Mouse (Mus musculus): Measurements from ENCODE around the gene 1700016D06Rik. TPM values are rescaled to one million over a fixed set of nuclear protein-coding genes. Genes with fewer than 3 reads are reported as not detected.

1700016D06Rik gene
- polyA plus RNA-seq, 2 experiments = not detected

- WGBS (ENCODE audit: insufficient replicate concordance) = 41% methylated on average over 3 of the region's 3 CpGs
Measured at GRCm38 (mm10) chr8:11696176-11696575, 4.7 kb downstream of the 1700016D06Rik start.

GRCm38 (mm10) chr8:11693972-11694371 is 6.9 kb downstream of the 1700016D06Rik start:
- Histone ChIP-seq H3K27ac (no peak overlapping the region), H3K27me3 (ENCODE audit: control insufficient read depth, insufficient read depth, low read length) (no peaks in the 10 kb centered on the region), H3K36me3 (replicated peaks; ENCODE audit: control insufficient read depth, insufficient read depth, low read depth) (no peaks in the 10 kb centered on the region), H3K9me3 (ENCODE audit: control insufficient read depth, low read length) (no peaks in the 10 kb centered on the region), H3K4me3 (ENCODE audit: insufficient read depth in 1 of 2, low read depth in 2 of 2, low read length in 2 of 2) (no peak overlapping the region), H3K4me1 (replicated peaks; ENCODE audit: control insufficient read depth in 2 of 2, insufficient read depth in 2 of 2, low read length in 1 of 2) (no peaks in the 10 kb centered on the region), H3K4me2 (ENCODE audit: low read depth) (no peak overlapping the region), H3K9ac (replicated peaks) (no peak overlapping the region)
- TF ChIP-seq CTCF (IDR thresholded peaks at IDR 0.05; ENCODE audit: low read depth) = no peak
- no peak for TF ChIP-seq EP300 (IDR thresholded peaks at IDR 0.05; ENCODE audit: low read depth)
- no peak for DNase-seq (ENCODE audit: low read depth in 3 of 3, low spot score in 3 of 3)
- 51% methylated on average over 5 of the region's 5 CpGs for WGBS (ENCODE audit: insufficient replicate concordance)
- ATAC-seq (ENCODE audit: insufficient read depth) = no peak

More at GRCm38 (mm10) chr8:11696176-11696575, 4.7 kb downstream of the 1700016D06Rik start:
- H3K9me3 ChIP-seq (ENCODE audit: control insufficient read depth, low read length) = no peaks in the 10 kb centered on the region
- no peak overlapping the region for H3K4me2 ChIP-seq (ENCODE audit: low read depth)
- ATAC-seq (ENCODE audit: insufficient read depth) (no peak), DNase-seq (ENCODE audit: low read depth in 3 of 3, low spot score in 3 of 3) (no peak)
- no peak for TF ChIP-seq CTCF (IDR thresholded peaks at IDR 0.05; ENCODE audit: low read depth)
- TF ChIP-seq EP300 (IDR thresholded peaks at IDR 0.05; ENCODE audit: low read depth) = no peak
- no peaks in the 10 kb centered on the region; a peak in 1 of 4 replicates for H3K4me1 ChIP-seq (replicated peaks; ENCODE audit: control insufficient read depth in 2 of 2, insufficient read depth in 2 of 2, low read length in 1 of 2)
- H3K36me3 ChIP-seq (replicated peaks; ENCODE audit: control insufficient read depth, insufficient read depth, low read depth) = no peaks in the 10 kb centered on the region
- H3K27ac ChIP-seq = no peak overlapping the region
- H3K4me3 ChIP-seq (ENCODE audit: insufficient read depth in 1 of 2, low read depth in 2 of 2, low read length in 2 of 2) = no peak overlapping the region
- no peak overlapping the region for H3K9ac ChIP-seq (replicated peaks)
- H3K27me3 ChIP-seq (ENCODE audit: control insufficient read depth, insufficient read depth, low read length) = no peaks in the 10 kb centered on the region

- no peaks in the 10 kb centered on the region for H3K4me1 ChIP-seq (replicated peaks; ENCODE audit: control insufficient read depth in 2 of 2, insufficient read depth in 2 of 2, low read length in 1 of 2)
- H3K9me3 ChIP-seq (ENCODE audit: control insufficient read depth, low read length) = no peaks in the 10 kb centered on the region
- TF ChIP-seq CTCF (IDR thresholded peaks at IDR 0.05; ENCODE audit: low read depth) = no peak
- no peak for TF ChIP-seq EP300 (IDR thresholded peaks at IDR 0.05; ENCODE audit: low read depth)
- H3K9ac ChIP-seq (replicated peaks) = no peak overlapping the region
- no peaks in the 10 kb centered on the region for H3K27me3 ChIP-seq (ENCODE audit: control insufficient read depth, insufficient read depth, low read length)
- ATAC-seq (ENCODE audit: insufficient read depth) (no peak), DNase-seq (ENCODE audit: low read depth in 3 of 3, low spot score in 3 of 3) (no peak)
- H3K27ac ChIP-seq = no peak overlapping the region
- no peak overlapping the region for H3K4me3 ChIP-seq (ENCODE audit: insufficient read depth in 1 of 2, low read depth in 2 of 2, low read length in 2 of 2)
- no peak overlapping the region for H3K4me2 ChIP-seq (ENCODE audit: low read depth)
- H3K36me3 ChIP-seq (replicated peaks; ENCODE audit: control insufficient read depth, insufficient read depth, low read depth) = no peaks in the 10 kb centered on the region
- 4% methylated on average over 1 of the region's 1 CpGs for WGBS (ENCODE audit: insufficient replicate concordance)
Measured at GRCm38 (mm10) chr8:11692455-11692854, 8.4 kb downstream of the 1700016D06Rik start.

- H3K9ac ChIP-seq (replicated peaks) = no peak overlapping the region
- TF ChIP-seq CTCF (IDR thresholded peaks at IDR 0.05; ENCODE audit: low read depth) (no peak), EP300 (IDR thresholded peaks at IDR 0.05; ENCODE audit: low read depth) (no peak)
- no peaks in the 10 kb centered on the region for H3K9me3 ChIP-seq (ENCODE audit: control insufficient read depth, low read length)
- ATAC-seq (ENCODE audit: insufficient read depth) (no peak), DNase-seq (ENCODE audit: low read depth in 3 of 3, low spot score in 3 of 3) (no peak)
- no peak overlapping the region for H3K4me3 ChIP-seq (ENCODE audit: insufficient read depth in 1 of 2, low read depth in 2 of 2, low read length in 2 of 2)
- no peak overlapping the region for H3K4me2 ChIP-seq (ENCODE audit: low read depth)
- no peaks in the 10 kb centered on the region for H3K4me1 ChIP-seq (replicated peaks; ENCODE audit: control insufficient read depth in 2 of 2, insufficient read depth in 2 of 2, low read length in 1 of 2)
- WGBS (ENCODE audit: insufficient replicate concordance) = 62% methylated on average over 6 of the region's 6 CpGs
- H3K27me3 ChIP-seq (ENCODE audit: control insufficient read depth, insufficient read depth, low read length) = no peaks in the 10 kb centered on the region
- no peak overlapping the region for H3K27ac ChIP-seq
- H3K36me3 ChIP-seq (replicated peaks; ENCODE audit: control insufficient read depth, insufficient read depth, low read depth) = no peaks in the 10 kb centered on the region
Measured at GRCm38 (mm10) chr8:11691761-11692160, 9.1 kb downstream of the 1700016D06Rik start.

GRCm38 (mm10) chr8:11691284-11691683 is 9.6 kb downstream of the 1700016D06Rik start:
- no peaks in the 10 kb centered on the region for H3K9me3 ChIP-seq (ENCODE audit: control insufficient read depth, low read length)
- no peak overlapping the region for H3K4me2 ChIP-seq (ENCODE audit: low read depth)
- H3K27ac ChIP-seq = no peak overlapping the region
- H3K4me1 ChIP-seq (replicated peaks; ENCODE audit: control insufficient read depth in 2 of 2, insufficient read depth in 2 of 2, low read length in 1 of 2) = no peaks in the 10 kb centered on the region
- H3K27me3 ChIP-seq (ENCODE audit: control insufficient read depth, insufficient read depth, low read length) = no peaks in the 10 kb centered on the region
- WGBS (ENCODE audit: insufficient replicate concordance) = 66% methylated on average over 6 of the region's 6 CpGs
- ATAC-seq (ENCODE audit: insufficient read depth) = no peak
- no peaks in the 10 kb centered on the region for H3K36me3 ChIP-seq (replicated peaks; ENCODE audit: control insufficient read depth, insufficient read depth, low read depth)
- DNase-seq (ENCODE audit: low read depth in 3 of 3, low spot score in 3 of 3) = no peak
- TF ChIP-seq CTCF (IDR thresholded peaks at IDR 0.05; ENCODE audit: low read depth) = no peak
- H3K9ac ChIP-seq (replicated peaks) = no peak overlapping the region
- no peak overlapping the region for H3K4me3 ChIP-seq (ENCODE audit: insufficient read depth in 1 of 2, low read depth in 2 of 2, low read length in 2 of 2)
